Mouse (Mus musculus): ENCODE results near the gene Eci2. TPM values are rescaled to one million over a fixed set of nuclear protein-coding genes. Genes with fewer than 3 reads are reported as not detected.
"Not testable (repeated sequence)": the region's sequence is repeated elsewhere in the genome, so short reads cannot be mapped to it uniquely, and the experiment has no call there.

The Eci2 gene
- polyA plus RNA-seq, 1 experiment from 2014 or later, result 134 TPM

- H3K4me2 ChIP-seq, result no peak overlapping the region
- 86% methylated on average over 7 of the region's 7 CpGs for WGBS
These were observed 4.2 kb upstream of the Eci2 start for GRCm38 (mm10) chr13:35030979-35031683.

GRCm38 (mm10) chr13:35028365-35028764 is 1.5 kb upstream of the Eci2 start:
- no peaks in the 10 kb centered on the region for H3K9me3 ChIP-seq
- ATAC-seq (ENCODE audit: insufficient number of reproducible peaks, insufficient read depth, low FRiP score, low TSS enrichment, low read depth), result no peak
- WGBS, result 93% methylated on average over 3 of the region's 3 CpGs

More at GRCm38 (mm10) chr13:35030979-35031683, 4.2 kb upstream of the Eci2 start:
- Histone ChIP-seq H3K36me3 (no peaks in the 10 kb centered on the region), H3K27me3 (no peaks in the 10 kb centered on the region), H3K27ac (no peak overlapping the region), H3K4me1 (replicated peaks) (no peaks in the 10 kb centered on the region), H3K9ac (replicated peaks) (no peak overlapping the region), H3K9me3 (no peaks in the 10 kb centered on the region), H3K4me3 (replicated peaks) (no peak overlapping the region)
- no peak for ATAC-seq (ENCODE audit: insufficient number of reproducible peaks, insufficient read depth, low FRiP score, low TSS enrichment, low read depth)

GRCm38 (mm10) chr13:35023401-35023800 is 3.5 kb downstream of the Eci2 start:
- H3K9ac ChIP-seq (replicated peaks); H3K36me3 ChIP-seq; H3K4me2 ChIP-seq; H3K4me1 ChIP-seq (replicated peaks); ATAC-seq (ENCODE audit: insufficient number of reproducible peaks, insufficient read depth, low FRiP score, low TSS enrichment, low read depth); H3K9me3 ChIP-seq; H3K27me3 ChIP-seq; H3K27ac ChIP-seq; H3K4me3 ChIP-seq (replicated peaks): not testable (repeated sequence)
- 64% methylated on average over 1 of the region's 1 CpGs for WGBS

More at GRCm38 (mm10) chr13:35028365-35028764, 1.5 kb upstream of the Eci2 start:
- Histone ChIP-seq H3K27me3 (no peaks in the 10 kb centered on the region), H3K27ac (no peak overlapping the region), H3K4me1 (replicated peaks) (no peaks in the 10 kb centered on the region), H3K4me3 (replicated peaks) (no peak overlapping the region), H3K4me2 (no peak overlapping the region), H3K9ac (replicated peaks) (no peak overlapping the region), H3K36me3 (no peaks in the 10 kb centered on the region)

GRCm38 (mm10) chr13:35020383-35020782 is 6.5 kb downstream of the Eci2 start:
- no peaks in the 10 kb centered on the region for H3K27me3 ChIP-seq
- WGBS, result 82% methylated on average over 3 of the region's 3 CpGs
- H3K4me1 ChIP-seq (replicated peaks), result no peaks in the 10 kb centered on the region
- no peaks in the 10 kb centered on the region for H3K36me3 ChIP-seq
- H3K9ac ChIP-seq (replicated peaks), result no peak overlapping the region
- no peak overlapping the region for H3K27ac ChIP-seq
- H3K4me2 ChIP-seq, result no peak overlapping the region
- ATAC-seq (ENCODE audit: insufficient number of reproducible peaks, insufficient read depth, low FRiP score, low TSS enrichment, low read depth), result no peak
- no peaks in the 10 kb centered on the region for H3K9me3 ChIP-seq
- no peak overlapping the region for H3K4me3 ChIP-seq (replicated peaks)

GRCm38 (mm10) chr13:35018866-35019536 is 7.9 kb downstream of the Eci2 start:
- no peaks in the 10 kb centered on the region for H3K27me3 ChIP-seq
- H3K36me3 ChIP-seq, result no peaks in the 10 kb centered on the region
- ATAC-seq (ENCODE audit: insufficient number of reproducible peaks, insufficient read depth, low FRiP score, low TSS enrichment, low read depth), result no peak
- no peaks in the 10 kb centered on the region for H3K4me1 ChIP-seq (replicated peaks)
- no peak overlapping the region for H3K4me2 ChIP-seq
- H3K9ac ChIP-seq (replicated peaks), result no peak overlapping the region
- 81% methylated on average over 7 of the region's 7 CpGs for WGBS
- H3K9me3 ChIP-seq, result no peaks in the 10 kb centered on the region
- H3K4me3 ChIP-seq (replicated peaks), result no peak overlapping the region
- no peak overlapping the region for H3K27ac ChIP-seq

- Histone ChIP-seq H3K27ac (no peak overlapping the region), H3K4me2 (no peak overlapping the region), H3K4me1 (replicated peaks) (no peaks in the 10 kb centered on the region), H3K36me3 (no peaks in the 10 kb centered on the region), H3K27me3 (no peaks in the 10 kb centered on the region), H3K9ac (replicated peaks) (no peak overlapping the region), H3K4me3 (replicated peaks) (no peak overlapping the region), H3K9me3 (no peaks in the 10 kb centered on the region)
- WGBS, result 85% methylated on average over 6 of the region's 6 CpGs
- ATAC-seq (ENCODE audit: insufficient number of reproducible peaks, insufficient read depth, low FRiP score, low TSS enrichment, low read depth), result no peak
These were observed 9.5 kb downstream of the Eci2 start for GRCm38 (mm10) chr13:35017392-35017791.

- no peaks in the 10 kb centered on the region for H3K4me1 ChIP-seq (replicated peaks)
- H3K36me3 ChIP-seq, result no peaks in the 10 kb centered on the region
- no peaks in the 10 kb centered on the region for H3K9me3 ChIP-seq
- no peak overlapping the region for H3K4me3 ChIP-seq (replicated peaks)
- ATAC-seq (ENCODE audit: insufficient number of reproducible peaks, insufficient read depth, low FRiP score, low TSS enrichment, low read depth), result no peak
- no peaks in the 10 kb centered on the region for H3K27me3 ChIP-seq
- no peak overlapping the region for H3K9ac ChIP-seq (replicated peaks)
- no peak overlapping the region for H3K4me2 ChIP-seq
- WGBS, result 95% methylated on average over 1 of the region's 1 CpGs
- no peak overlapping the region for H3K27ac ChIP-seq
These were observed 10.8 kb downstream of the Eci2 start for GRCm38 (mm10) chr13:35016067-35016466.

GRCm38 (mm10) chr13:34995925-34996324 is 31.0 kb downstream of the Eci2 start:
- H3K4me3 ChIP-seq (replicated peaks), result no peak overlapping the region
- no peaks in the 10 kb centered on the region for H3K27me3 ChIP-seq
- H3K4me2 ChIP-seq, result no peak overlapping the region
- no peaks in the 10 kb centered on the region for H3K36me3 ChIP-seq
- WGBS, result 70% methylated on average over 2 of the region's 2 CpGs
- no peaks in the 10 kb centered on the region for H3K9me3 ChIP-seq
- H3K4me1 ChIP-seq (replicated peaks), result peaks cover 11% of the 10 kb centered on the region
- H3K9ac ChIP-seq (replicated peaks), result no peak overlapping the region
- no peak overlapping the region for H3K27ac ChIP-seq
- no peak for ATAC-seq (ENCODE audit: insufficient number of reproducible peaks, insufficient read depth, low FRiP score, low TSS enrichment, low read depth)

GRCm38 (mm10) chr13:34993983-34994811 is 32.7 kb downstream of the Eci2 start:
- peak overlapping the region; percentile 80 for H3K9ac ChIP-seq (replicated peaks)
- peak; percentile 97 for ATAC-seq (ENCODE audit: insufficient number of reproducible peaks, insufficient read depth, low FRiP score, low TSS enrichment, low read depth)
- no peaks in the 10 kb centered on the region for H3K9me3 ChIP-seq
- H3K27ac ChIP-seq, result peak overlapping the region; percentile 86
- H3K4me2 ChIP-seq, result peak overlapping the region; percentile 65
- H3K4me1 ChIP-seq (replicated peaks), result peaks cover 11% of the 10 kb centered on the region
- peak overlapping the region; percentile 65 for H3K4me3 ChIP-seq (replicated peaks)
- under 1% methylated on average over 33 of the region's 33 CpGs for WGBS
- peaks cover 15% of the 10 kb centered on the region for H3K36me3 ChIP-seq
- no peaks in the 10 kb centered on the region for H3K27me3 ChIP-seq

GRCm38 (mm10) chr13:34993595-34993982 is 33.3 kb downstream of the Eci2 start:
- no peaks in the 10 kb centered on the region for H3K9me3 ChIP-seq
- H3K4me3 ChIP-seq (replicated peaks), result peak overlapping the region; percentile 65
- H3K4me2 ChIP-seq, result peak overlapping the region; percentile 65
- 2% methylated on average over 22 of the region's 22 CpGs for WGBS
- no peaks in the 10 kb centered on the region for H3K27me3 ChIP-seq
- ATAC-seq (ENCODE audit: insufficient number of reproducible peaks, insufficient read depth, low FRiP score, low TSS enrichment, low read depth), result peak; percentile 50
- H3K9ac ChIP-seq (replicated peaks), result peak overlapping the region; percentile 80
- peaks cover 11% of the 10 kb centered on the region for H3K4me1 ChIP-seq (replicated peaks)
- peaks cover 21% of the 10 kb centered on the region for H3K36me3 ChIP-seq
- H3K27ac ChIP-seq, result peak overlapping the region; percentile 86

- Histone ChIP-seq H3K9ac (replicated peaks) (peak overlapping the region; percentile 80; the same call in 1 of the 2 replicates), H3K9me3 (no peaks in the 10 kb centered on the region), H3K27ac (no peak overlapping the region; the same call in 1 of the 2 replicates), H3K4me1 (replicated peaks) (peaks cover 11% of the 10 kb centered on the region), H3K4me2 (peak overlapping the region; percentile 65), H3K4me3 (replicated peaks) (peak overlapping the region; percentile 65), H3K36me3 (peaks cover 26% of the 10 kb centered on the region), H3K27me3 (no peaks in the 10 kb centered on the region)
- 76% methylated on average over 4 of the region's 4 CpGs for WGBS
- ATAC-seq (ENCODE audit: insufficient number of reproducible peaks, insufficient read depth, low FRiP score, low TSS enrichment, low read depth), result no peak
These were observed 33.8 kb downstream of the Eci2 start for GRCm38 (mm10) chr13:34993085-34993484.
